Mouse (Mus musculus): ENCODE data around the gene Slc28a2. TPM values are rescaled to one million over a fixed set of nuclear protein-coding genes. Genes with fewer than 3 reads are reported as not detected.
"Not testable (repeated sequence)": the region's sequence is repeated elsewhere in the genome, so short reads cannot be mapped to it uniquely, and the experiment has no call there.

Gene Slc28a2
- polyA plus RNA-seq (2015; fragmentation: Nextera tagmentation; extraction: Ambion mirVana): 0.14 TPM in 1 of 2 replicates, not detected in the other

- H3K4me2 ChIP-seq; H3K36me3 ChIP-seq; H3K27me3 ChIP-seq; H3K27ac ChIP-seq (replicated peaks); ATAC-seq (ENCODE audit: low FRiP score, low read depth); H3K4me1 ChIP-seq (replicated peaks); H3K4me3 ChIP-seq; H3K9me3 ChIP-seq; H3K9ac ChIP-seq: not testable (repeated sequence)
- 53% methylated on average over 3 of the region's 3 CpGs for WGBS
Observed at GRCm38 (mm10) chr2:122426200-122426599, at the start of gene Slc28a2. TSS of gene Slc28a2 (plus strand) at chr2:122426477.

- no peaks in the 10 kb centered on the region for H3K36me3 ChIP-seq
- peak overlapping the region; percentile 68 for H3K9ac ChIP-seq
- peak overlapping the region; percentile 56 for H3K4me2 ChIP-seq
- no peaks in the 10 kb centered on the region for H3K9me3 ChIP-seq
- H3K27ac ChIP-seq (replicated peaks): peak overlapping the region; percentile 96
- peaks cover 14% of the 10 kb centered on the region for H3K4me1 ChIP-seq (replicated peaks)
- WGBS: under 1% methylated on average over 28 of the region's 28 CpGs
- peak; percentile 91 for ATAC-seq (ENCODE audit: low FRiP score, low read depth)
- no peaks in the 10 kb centered on the region for H3K27me3 ChIP-seq
- H3K4me3 ChIP-seq: peak overlapping the region; percentile 63
Observed at GRCm38 (mm10) chr2:122377215-122377674, 49.0 kb upstream of the Slc28a2 start.

GRCm38 (mm10) chr2:122377751-122378246 is 48.5 kb upstream of the Slc28a2 start:
- H3K27me3 ChIP-seq: no peaks in the 10 kb centered on the region
- WGBS: under 1% methylated on average over 26 of the region's 26 CpGs
- H3K9me3 ChIP-seq: no peaks in the 10 kb centered on the region
- peak; percentile 81 for ATAC-seq (ENCODE audit: low FRiP score, low read depth)
- peak overlapping the region; percentile 96 for H3K27ac ChIP-seq (replicated peaks)
- peak overlapping the region; percentile 56 for H3K4me2 ChIP-seq
- H3K36me3 ChIP-seq: no peaks in the 10 kb centered on the region
- H3K4me3 ChIP-seq: peak overlapping the region; percentile 63
- peaks cover 14% of the 10 kb centered on the region for H3K4me1 ChIP-seq (replicated peaks)
- peak overlapping the region; percentile 68 for H3K9ac ChIP-seq

- 20% methylated on average over 8 of the region's 8 CpGs for WGBS
- H3K9ac ChIP-seq: peak overlapping the region; percentile 68; the same call in 1 of the 2 replicates
- H3K36me3 ChIP-seq: no peaks in the 10 kb centered on the region
- peak overlapping the region; percentile 96 for H3K27ac ChIP-seq (replicated peaks)
- no peaks in the 10 kb centered on the region for H3K27me3 ChIP-seq
- no peaks in the 10 kb centered on the region for H3K9me3 ChIP-seq
- H3K4me2 ChIP-seq: peak overlapping the region; percentile 56
- peaks cover 14% of the 10 kb centered on the region for H3K4me1 ChIP-seq (replicated peaks)
- H3K4me3 ChIP-seq: peak overlapping the region; percentile 63
- ATAC-seq (ENCODE audit: low FRiP score, low read depth): no peak
Observed at GRCm38 (mm10) chr2:122378421-122379291, 47.6 kb upstream of the Slc28a2 start.

- Histone ChIP-seq H3K27ac (replicated peaks) (peak overlapping the region; percentile 96; the same call in 1 of the 2 replicates), H3K4me3 (no peak overlapping the region), H3K9ac (no peak overlapping the region), H3K4me2 (no peak overlapping the region), H3K36me3 (no peaks in the 10 kb centered on the region), H3K27me3 (no peaks in the 10 kb centered on the region), H3K9me3 (no peaks in the 10 kb centered on the region), H3K4me1 (replicated peaks) (peaks cover 11% of the 10 kb centered on the region)
- 44% methylated on average over 2 of the region's 2 CpGs for WGBS
- no peak for ATAC-seq (ENCODE audit: low FRiP score, low read depth)
Observed at GRCm38 (mm10) chr2:122379292-122379650, 47.0 kb upstream of the Slc28a2 start.

- Histone ChIP-seq H3K27me3 (no peaks in the 10 kb centered on the region), H3K4me3 (peak overlapping the region; percentile 21), H3K4me2 (peak overlapping the region; percentile 46), H3K27ac (replicated peaks) (no peak overlapping the region), H3K9me3 (no peaks in the 10 kb centered on the region), H3K9ac (no peak overlapping the region), H3K36me3 (no peaks in the 10 kb centered on the region), H3K4me1 (replicated peaks) (peaks cover 6% of the 10 kb centered on the region)
- 13% methylated on average over 11 of the region's 11 CpGs for WGBS
- no peak for ATAC-seq (ENCODE audit: low FRiP score, low read depth)
Observed at GRCm38 (mm10) chr2:122380768-122381311, 45.4 kb upstream of the Slc28a2 start.

- Histone ChIP-seq H3K27me3 (no peaks in the 10 kb centered on the region), H3K9me3 (no peaks in the 10 kb centered on the region), H3K4me1 (replicated peaks) (peaks cover 3% of the 10 kb centered on the region; the same call in 1 of the 2 replicates), H3K27ac (replicated peaks) (no peak overlapping the region), H3K9ac (no peak overlapping the region), H3K36me3 (no peaks in the 10 kb centered on the region), H3K4me3 (no peak overlapping the region), H3K4me2 (no peak overlapping the region)
- WGBS: 82% methylated on average over 16 of the region's 16 CpGs
- no peak for ATAC-seq (ENCODE audit: low FRiP score, low read depth)
Observed at GRCm38 (mm10) chr2:122381329-122382103, 44.8 kb upstream of the Slc28a2 start.

GRCm38 (mm10) chr2:122382121-122382520 is 44.2 kb upstream of the Slc28a2 start:
- no peaks in the 10 kb centered on the region for H3K27me3 ChIP-seq
- H3K4me3 ChIP-seq: no peak overlapping the region
- no peak for ATAC-seq (ENCODE audit: low FRiP score, low read depth)
- no peak overlapping the region for H3K27ac ChIP-seq (replicated peaks)
- no peak overlapping the region for H3K4me2 ChIP-seq
- H3K4me1 ChIP-seq (replicated peaks): peaks cover 3% of the 10 kb centered on the region; the same call in 1 of the 2 replicates
- no peak overlapping the region for H3K9ac ChIP-seq
- 83% methylated on average over 6 of the region's 6 CpGs for whole genome bisulfite sequencing
- H3K9me3 ChIP-seq: no peaks in the 10 kb centered on the region
- no peaks in the 10 kb centered on the region for H3K36me3 ChIP-seq

- Histone ChIP-seq H3K4me1 (replicated peaks) (0 out of 2 replicates have a peak, but pooled peaks cover 3% of the 10 kb centered on the region), H3K9me3 (no peaks in the 10 kb centered on the region), H3K36me3 (no peaks in the 10 kb centered on the region), H3K9ac (no peak overlapping the region), H3K4me2 (no peak overlapping the region), H3K27ac (replicated peaks) (no peak overlapping the region), H3K27me3 (no peaks in the 10 kb centered on the region), H3K4me3 (no peak overlapping the region)
- 43% methylated on average over 3 of the region's 3 CpGs for WGBS
- ATAC-seq (ENCODE audit: low FRiP score, low read depth): no peak
Observed at GRCm38 (mm10) chr2:122385095-122385494, 41.2 kb upstream of the Slc28a2 start.

GRCm38 (mm10) chr2:122387135-122387534 is 39.1 kb upstream of the Slc28a2 start:
- ATAC-seq (ENCODE audit: low FRiP score, low read depth); H3K36me3 ChIP-seq; H3K9ac ChIP-seq; H3K4me2 ChIP-seq; H3K4me3 ChIP-seq; H3K27ac ChIP-seq (replicated peaks); H3K9me3 ChIP-seq; H3K4me1 ChIP-seq (replicated peaks); H3K27me3 ChIP-seq: not testable (repeated sequence)
- WGBS: 97% methylated on average over 3 of the region's 3 CpGs

GRCm38 (mm10) chr2:122396150-122396549 is 30.1 kb upstream of the Slc28a2 start:
- no peaks in the 10 kb centered on the region for H3K4me1 ChIP-seq (replicated peaks)
- no peak overlapping the region for H3K4me2 ChIP-seq
- no peaks in the 10 kb centered on the region for H3K36me3 ChIP-seq
- no peaks in the 10 kb centered on the region for H3K9me3 ChIP-seq
- WGBS: 94% methylated on average over 1 of the region's 1 CpGs
- no peaks in the 10 kb centered on the region for H3K27me3 ChIP-seq
- H3K4me3 ChIP-seq: no peak overlapping the region
- H3K27ac ChIP-seq (replicated peaks): no peak overlapping the region
- no peak for ATAC-seq (ENCODE audit: low FRiP score, low read depth)
- H3K9ac ChIP-seq: no peak overlapping the region

All from hindbrain, embryonic 15.5 days (tissue).